Mouse (Mus musculus): Measurements from ENCODE around the gene Hic2.
"Not testable (repeated sequence)": the region's sequence is repeated elsewhere in the genome, so short reads cannot be mapped to it uniquely, and the experiment has no call there.

The Hic2 gene

GRCm38 (mm10) chr16:17232794-17233701 is at the start of gene Hic2:
Gene Hic2 (plus strand): TSS chr16:17233572.
- DNase-seq, result peak; percentile 93

- no peak for DNase-seq
Observed at GRCm38 (mm10) chr16:17185475-17185874, 47.9 kb upstream of the Hic2 start.

GRCm38 (mm10) chr16:17193823-17194222 is 39.5 kb upstream of the Hic2 start:
- no peak for DNase-seq

GRCm38 (mm10) chr16:17200121-17200952 is 33.0 kb upstream of the Hic2 start:
- DNase-seq, result no peak

- peak; percentile 90 for DNase-seq
Observed at GRCm38 (mm10) chr16:17200953-17201707, 32.2 kb upstream of the Hic2 start.

- DNase-seq, result no peak
Observed at GRCm38 (mm10) chr16:17201977-17202376, 31.4 kb upstream of the Hic2 start.

GRCm38 (mm10) chr16:17202549-17202948 is 30.8 kb upstream of the Hic2 start, which contains the start of gene Ube2l3:
Gene Ube2l3 (minus strand): TSS chr16:17202649.
- DNase-seq, result no peak

- peak; percentile 61 for DNase-seq
Observed at GRCm38 (mm10) chr16:17204990-17205389, 28.4 kb upstream of the Hic2 start.

- DNase-seq, result peak; percentile 87
Observed at GRCm38 (mm10) chr16:17208389-17209361, 24.7 kb upstream of the Hic2 start, which contains the start of gene Rimbp3. Gene Rimbp3 (plus strand): TSS chr16:17208603.

- peak; percentile 48 for DNase-seq
Observed at GRCm38 (mm10) chr16:17209404-17209960, 23.9 kb upstream of the Hic2 start.

- DNase-seq, result peak; percentile 94
Observed at GRCm38 (mm10) chr16:17209981-17210838, 23.2 kb upstream of the Hic2 start.

- DNase-seq, result no peak
Observed at GRCm38 (mm10) chr16:17216934-17217633, 16.3 kb upstream of the Hic2 start.

- no peak for DNase-seq
Observed at GRCm38 (mm10) chr16:17220127-17220733, 13.1 kb upstream of the Hic2 start.

GRCm38 (mm10) chr16:17222197-17222596 is 11.2 kb upstream of the Hic2 start:
- peak; percentile 93 for DNase-seq

- no peak for DNase-seq
Observed at GRCm38 (mm10) chr16:17225584-17225983, 7.8 kb upstream of the Hic2 start.

GRCm38 (mm10) chr16:17226496-17226895 is 6.9 kb upstream of the Hic2 start:
- no peak for DNase-seq

- not testable (repeated sequence) for DNase-seq
Observed at GRCm38 (mm10) chr16:17231523-17231922, 1.8 kb upstream of the Hic2 start.

- DNase-seq, result peak; percentile 74
Observed at GRCm38 (mm10) chr16:17233702-17234498, 528 bp downstream of the Hic2 start.
